Mouse (Mus musculus) hindbrain, embryonic 12.5 days (tissue): ENCODE results near the gene Cnn1. TPM values are rescaled to one million over a fixed set of nuclear protein-coding genes. Genes with fewer than 3 reads are reported as not detected.

Experiments used
- ATAC-seq: fragments of 200-750 bp; cut with Nextera tagmentation; 2 replicates; pipeline ENCODE4 v1.8.0; 2017; ENCODE audit warnings: moderate TSS enrichment; ENCODE audit not compliant: low FRiP score
- H3K27ac ChIP-seq: fragments of 300-500 bp; sonication (generic); 2 replicates; pipeline ENCODE4 v1.5.1; 2016; ENCODE audit warnings: mild to moderate bottlenecking
- H3K27me3 ChIP-seq: fragments of 300-500 bp; sonication (generic); 2 replicates; pipeline ENCODE4 v1.6.1; 2016; ENCODE audit warnings: mild to moderate bottlenecking
- H3K36me3 ChIP-seq: fragments of 300-500 bp; sonication (generic); 2 replicates; pipeline ENCODE4 v1.6.1; 2016; ENCODE audit warnings: mild to moderate bottlenecking
- H3K4me1 ChIP-seq: fragments of 300-500 bp; sonication (generic); 2 replicates; pipeline ENCODE4 v1.6.1; 2016
- H3K4me2 ChIP-seq: fragments of 300-500 bp; sonication (generic); replicated peaks from 2 replicates; pipeline ENCODE4 v1.6.1; 2016; ENCODE audit warnings: mild to moderate bottlenecking
- H3K4me3 ChIP-seq: fragments of 300-500 bp; sonication (generic); 2 replicates; pipeline ENCODE4 v1.5.1; 2016; ENCODE audit warnings: mild to moderate bottlenecking
- H3K9ac ChIP-seq: fragments of 300-500 bp; sonication (generic); 2 replicates; pipeline ENCODE4 v1.6.1; 2016; ENCODE audit warnings: mild to moderate bottlenecking, moderate library complexity
- H3K9me3 ChIP-seq: fragments of 300-500 bp; sonication (generic); replicated peaks from 2 replicates; pipeline ENCODE4 v1.6.1; 2016; ENCODE audit warnings: mild to moderate bottlenecking
- WGBS: fragments of 180-500 bp; shearing (Covaris S2); methylation state at CpG from one replicate; pipeline ENCODE4 v1.1.7; 2016; 5-methylcytosine and 5-hydroxymethylcytosine counted together
- microRNA-seq: library from miRNA; unstranded; fragments of <30 nt; microRNA quantifications from one replicate; pipeline ENCODE4, GENCODE M21; 2017
- polyA plus RNA-seq: library from polyadenylated mRNA; unstranded; fragments of >200 nt; fragmentation: Nextera tagmentation; extraction: Ambion mirVana; gene quantifications from 2 replicates; pipeline ENCODE4 v1.2.1, GENCODE M21; 2016

Gene Cnn1
- polyA plus RNA-seq, 1 experiment from 2014 or later: 1.9 TPM

GRCm38 (mm10) chr9:22156497-22157245 is 57.7 kb downstream of the Cnn1 start, which contains the start of gene Pigyl:
Gene Pigyl (plus strand): TSS chr9:22156846.
- Histone ChIP-seq H3K27me3 (no peaks in the 10 kb centered on the region; the same call in 1 of the 2 replicates), H3K4me1 (peaks cover 9% of the 10 kb centered on the region), H3K4me2 (peak within 1 kb of the TSS; percentile 76), H3K4me3 (peak within 1 kb of the TSS; percentile 68), H3K9me3 (no peaks in the 10 kb centered on the region), H3K36me3 (peaks cover 10% of the 10 kb centered on the region; the same call in 1 of the 2 replicates), H3K9ac (peak within 1 kb of the TSS; percentile 83), H3K27ac (peak within 1 kb of the TSS; percentile 92)
- under 1% methylated on average over 58 of the region's 65 CpGs for WGBS
- peak; percentile 99 for ATAC-seq

- no peaks in the 10 kb centered on the region for H3K9me3 ChIP-seq
- H3K4me3 ChIP-seq: peak overlapping the region; percentile 68
- H3K27ac ChIP-seq: no peak overlapping the region
- peak overlapping the region; percentile 83 for H3K9ac ChIP-seq
- peak overlapping the region; percentile 76 for H3K4me2 ChIP-seq
- WGBS: 69% methylated on average over 34 of the region's 34 CpGs
- H3K4me1 ChIP-seq: peaks cover 9% of the 10 kb centered on the region
- peaks cover 4% of the 10 kb centered on the region for H3K27me3 ChIP-seq
- H3K36me3 ChIP-seq: peaks cover 10% of the 10 kb centered on the region; the same call in 1 of the 2 replicates
- no peak for ATAC-seq
Measured at GRCm38 (mm10) chr9:22157516-22158265, 58.7 kb downstream of the Cnn1 start.

Small RNAs within 50 kb of the gene (microRNA-seq; reads per million reads assigned to microRNA genes)
- not detected for gene Mir7084

Other genes with a start within 250 kb of the Cnn1 start
- 21.6 and 24.4 TPM in 2 replicates for gene Dock6, start 246.6 kb upstream of the Cnn1 start, polyA plus RNA-seq
- gene Rab3d, start 181.0 kb upstream of the Cnn1 start, polyA plus RNA-seq: 15.5 and 16.3 TPM in 2 replicates
- 8.8 and 9.2 TPM in 2 replicates for gene Ccdc159, start 171.7 kb upstream of the Cnn1 start, polyA plus RNA-seq
- gene Tmem205, start 171.7 kb upstream of the Cnn1 start, polyA plus RNA-seq: 37.0 and 37.5 TPM in 2 replicates
- 48.3 and 54.9 TPM in 2 replicates for gene Plppr2, start 162.2 kb upstream of the Cnn1 start, polyA plus RNA-seq
- 7.2 and 9.5 TPM in 2 replicates for gene Swsap1, start 143.5 kb upstream of the Cnn1 start, polyA plus RNA-seq
- 4.3 TPM in 2 replicates for gene Epor, start 135.7 kb upstream of the Cnn1 start, polyA plus RNA-seq
- gene Rgl3, start 109.8 kb upstream of the Cnn1 start, polyA plus RNA-seq: 1.9 TPM in 2 replicates
- gene Ccdc151, start 96.6 kb upstream of the Cnn1 start, polyA plus RNA-seq: 4.1 and 4.7 TPM in 2 replicates
- gene Prkcsh, start 96.4 kb upstream of the Cnn1 start, polyA plus RNA-seq: 106 and 108 TPM in 2 replicates
- 62.6 and 62.9 TPM in 2 replicates for gene Elavl3, start 47.2 kb upstream of the Cnn1 start, polyA plus RNA-seq
- not detected in 2 replicates for gene Gm49318, start 28.0 kb upstream of the Cnn1 start, polyA plus RNA-seq
- gene Zfp653, start 27.8 kb upstream of the Cnn1 start, polyA plus RNA-seq: 16.4 and 20.4 TPM in 2 replicates
- gene Ecsit, start 13.8 kb upstream of the Cnn1 start, polyA plus RNA-seq: 37.1 and 40.0 TPM in 2 replicates
- 161 and 177 TPM in 2 replicates for gene Elof1, start 18.0 kb downstream of the Cnn1 start, polyA plus RNA-seq
- gene Acp5, start 36.5 kb downstream of the Cnn1 start, polyA plus RNA-seq: 8.3 and 9.8 TPM in 2 replicates
- 58.8 and 65.6 TPM in 2 replicates for gene Pigyl, start 57.6 kb downstream of the Cnn1 start, polyA plus RNA-seq
- 0.26 TPM in 1 of 2 replicates, not detected in the other for gene Zfp872, start 88.9 kb downstream of the Cnn1 start, polyA plus RNA-seq
- gene Zfp809, start 126.5 kb downstream of the Cnn1 start, polyA plus RNA-seq: 10.5 and 11.5 TPM in 2 replicates
- 6.5 and 6.9 TPM in 2 replicates for gene Zfp599, start 160.7 kb downstream of the Cnn1 start, polyA plus RNA-seq
- gene Zfp810, start 208.4 kb downstream of the Cnn1 start, polyA plus RNA-seq: 39.0 and 40.3 TPM in 2 replicates